Mouse (Mus musculus) intestine, postnatal 0 days (tissue): ENCODE data around the gene H1f0. TPM values are rescaled to one million over a fixed set of nuclear protein-coding genes. Genes with fewer than 3 reads are reported as not detected.

Source experiments
- ATAC-seq: fragments of 200-750 bp; cut with Nextera tagmentation; 2 replicates; pipeline ENCODE4 v1.8.0; 2017; ENCODE audit warnings: mild to moderate bottlenecking, moderate TSS enrichment, moderate library complexity
- H3K27ac ChIP-seq: fragments of 300-500 bp; sonication (generic); 2 replicates; pipeline ENCODE4 v1.5.1; 2014; ENCODE audit warnings: mild to moderate bottlenecking, low read depth, low read length, moderate library complexity
- H3K27me3 ChIP-seq: fragments of 300-500 bp; sonication (generic); replicated peaks from 2 replicates; pipeline ENCODE4 v1.6.1; 2014; ENCODE audit warnings: low read length, mixed read lengths; ENCODE audit not compliant: control insufficient read depth, insufficient read depth
- H3K36me3 ChIP-seq: fragments of 300-500 bp; sonication (generic); 2 replicates; pipeline ENCODE4 v1.6.1; 2014; ENCODE audit warnings: mild to moderate bottlenecking, moderate library complexity; ENCODE audit not compliant: control insufficient read depth, insufficient read depth
- H3K4me1 ChIP-seq: fragments of 300-500 bp; sonication (generic); replicated peaks from 2 replicates; pipeline ENCODE4 v1.6.1; 2014; ENCODE audit warnings: antibody characterized with exemption, low read length, mixed read lengths; ENCODE audit not compliant: control insufficient read depth, insufficient read depth
- H3K4me2 ChIP-seq: fragments of 300-500 bp; sonication (generic); replicated peaks from 2 replicates; pipeline ENCODE4 v1.6.1; 2014; ENCODE audit warnings: low read depth, mild to moderate bottlenecking, moderate library complexity
- H3K4me3 ChIP-seq: fragments of 300-500 bp; sonication (generic); 2 replicates; pipeline ENCODE4 v1.5.1; 2014; ENCODE audit warnings: low read depth, low read length
- H3K9ac ChIP-seq: fragments of 300-500 bp; sonication (generic); 2 replicates; pipeline ENCODE4 v1.6.1; 2014; ENCODE audit warnings: mild to moderate bottlenecking, low read depth, low read length
- H3K9me3 ChIP-seq: fragments of 300-500 bp; sonication (generic); 2 replicates; pipeline ENCODE4 v1.6.1; 2016; ENCODE audit warnings: mixed run types; ENCODE audit not compliant: control insufficient read depth
- CTCF ChIP-seq: sonication (generic); IDR thresholded peaks from 2 replicates; pipeline ENCODE4 v1.5.1; 2016; ENCODE audit warnings: low read depth, mild to moderate bottlenecking, control low read depth, antibody characterized with exemption, moderate library complexity
- WGBS: fragments of 180-500 bp; shearing (Covaris S2); extraction: QIAGEN DNeasy Blood & Tissue Kit; methylation state at CpG from one replicate; pipeline ENCODE4 v1.1.7; 2014; 5-methylcytosine and 5-hydroxymethylcytosine counted together
- microRNA-seq: library from miRNA; unstranded; fragments of <30 nt; microRNA quantifications from one replicate; pipeline ENCODE4, GENCODE M21; 2016
- polyA plus RNA-seq: library from polyadenylated mRNA; unstranded; fragments of >200 nt; fragmentation: Nextera tagmentation; extraction: Ambion mirVana; gene quantifications from 2 replicates; pipeline ENCODE4 v1.2.1, GENCODE M21; 2015

Gene H1f0
- polyA plus RNA-seq, 1 experiment from 2014 or later, result 319 TPM

- H3K4me3 ChIP-seq, result peak overlapping the region; percentile 75
- WGBS, result 27% methylated on average over 15 of the region's 15 CpGs
- H3K9ac ChIP-seq, result peak overlapping the region; percentile 75
- H3K9me3 ChIP-seq, result no peaks in the 10 kb centered on the region
- peaks cover 37% of the 10 kb centered on the region for H3K36me3 ChIP-seq
- no peak overlapping the region for H3K27ac ChIP-seq
- 0 out of 2 replicates have a peak, but pooled peaks cover 5% of the 10 kb centered on the region for H3K4me1 ChIP-seq
- ATAC-seq, result no peak
- no peak for TF ChIP-seq CTCF
- no peaks in the 10 kb centered on the region for H3K27me3 ChIP-seq
- H3K4me2 ChIP-seq, result peak overlapping the region; percentile 72
Observed at GRCm38 (mm10) chr15:79075658-79076365, 47.6 kb downstream of the H1f0 start.

- Histone ChIP-seq H3K27ac (no peak overlapping the region), H3K4me2 (no peak overlapping the region), H3K9ac (no peak overlapping the region), H3K4me3 (no peak overlapping the region), H3K4me1 (0 out of 2 replicates have a peak, but pooled peaks cover 5% of the 10 kb centered on the region), H3K27me3 (no peaks in the 10 kb centered on the region), H3K9me3 (no peaks in the 10 kb centered on the region), H3K36me3 (peaks cover 74% of the 10 kb centered on the region)
- WGBS, result 55% methylated on average over 7 of the region's 7 CpGs
- TF ChIP-seq CTCF, result no peak
- no peak for ATAC-seq
Observed at GRCm38 (mm10) chr15:79079567-79079966, 51.3 kb downstream of the H1f0 start.

Small RNA genes within 50 kb of the gene (microRNA-seq; reads per million reads assigned to microRNA genes)
- gene Mir6956, result 3.5 reads per million, percentile 6 among the genes with 10 or more reads in this experiment

Other genes with a start within 250 kb of the H1f0 start
- gene Card10, start 225.4 kb upstream of the H1f0 start, polyA plus RNA-seq, result 3.2 and 3.9 TPM in 2 replicates
- gene Cdc42ep1, start 185.8 kb upstream of the H1f0 start, polyA plus RNA-seq, result 16.8 and 17.0 TPM in 2 replicates
- gene Lgals2, start 172.9 kb upstream of the H1f0 start, polyA plus RNA-seq, result 787 and 833 TPM in 2 replicates
- gene Gga1, start 151.3 kb upstream of the H1f0 start, polyA plus RNA-seq, result 40.1 TPM in 2 replicates
- gene Gm49510, start 128.8 kb upstream of the H1f0 start, polyA plus RNA-seq, result 0.21 TPM in 1 of 2 replicates, not detected in the other
- 7.2 and 7.6 TPM in 2 replicates for gene Sh3bp1, start 128.7 kb upstream of the H1f0 start, polyA plus RNA-seq
- 3.3 and 4.2 TPM in 2 replicates for gene Pdxp, start 114.5 kb upstream of the H1f0 start, polyA plus RNA-seq
- gene Lgals1, start 101.7 kb upstream of the H1f0 start, polyA plus RNA-seq, result 725 and 759 TPM in 2 replicates
- gene Nol12, start 93.5 kb upstream of the H1f0 start, polyA plus RNA-seq, result 24.8 and 26.0 TPM in 2 replicates
- 35.2 and 39.4 TPM in 2 replicates for gene Triobp, start 80.7 kb upstream of the H1f0 start, polyA plus RNA-seq
- gene Galr3, start 13.4 kb downstream of the H1f0 start, polyA plus RNA-seq, result 2.2 and 2.6 TPM in 2 replicates
- gene Ankrd54, start 34.4 kb downstream of the H1f0 start, polyA plus RNA-seq, result 44.1 and 48.8 TPM in 2 replicates
- gene Eif3l, start 46.7 kb downstream of the H1f0 start, polyA plus RNA-seq, result 97.0 and 100 TPM in 2 replicates
- 3.7 and 5.0 TPM in 2 replicates for gene Micall1, start 80.4 kb downstream of the H1f0 start, polyA plus RNA-seq
- gene Polr2f, start 112.6 kb downstream of the H1f0 start, polyA plus RNA-seq, result 256 and 266 TPM in 2 replicates
- 4.2 and 5.2 TPM in 2 replicates for gene 1700088E04Rik, start 112.8 kb downstream of the H1f0 start, polyA plus RNA-seq
- 2.8 and 3.5 TPM in 2 replicates for gene Sox10, start 136.8 kb downstream of the H1f0 start, polyA plus RNA-seq
- gene Pick1, start 200.7 kb downstream of the H1f0 start, polyA plus RNA-seq, result 21.9 and 24.6 TPM in 2 replicates
- 0.14 and 0.30 TPM in 2 replicates for gene Gm49486, start 200.9 kb downstream of the H1f0 start, polyA plus RNA-seq
- 0.12 TPM in 1 of 2 replicates, not detected in the other for gene Slc16a8, start 226.3 kb downstream of the H1f0 start, polyA plus RNA-seq